Mouse (Mus musculus) kidney, adult 2 months (tissue): ENCODE data around the gene Rps5. TPM values are rescaled to one million over a fixed set of nuclear protein-coding genes. Genes with fewer than 3 reads are reported as not detected.
"Not testable (repeated sequence)": the region's sequence is repeated elsewhere in the genome, so short reads cannot be mapped to it uniquely, and the experiment has no call there.

Experiments
- DNase-seq: peaks from one replicate; pipeline ENCODE4 v3.0.0; 2021
- H3K27ac ChIP-seq: fragments of 200-500 bp; 2 replicates; pipeline ENCODE4 v1.5.1; 2012; ENCODE audit warnings: low read depth, low read length, control low read depth, inconsistent platforms; ENCODE audit not compliant: insufficient read depth
- H3K27me3 ChIP-seq: fragments of 200-500 bp; replicated peaks from 2 replicates; pipeline ENCODE4 v1.6.1; 2012; ENCODE audit warnings: mild to moderate bottlenecking, moderate library complexity, low read length, inconsistent platforms; ENCODE audit not compliant: control insufficient read depth, insufficient read depth
- H3K36me3 ChIP-seq: fragments of 200-500 bp; 2 replicates; pipeline ENCODE4 v1.6.1; 2012; ENCODE audit warnings: mild to moderate bottlenecking, moderate library complexity, low read length, inconsistent platforms; ENCODE audit not compliant: control insufficient read depth, insufficient read depth
- H3K4me1 ChIP-seq: fragments of 200-500 bp; 2 replicates; pipeline ENCODE4 v1.6.1; 2011; ENCODE audit warnings: low read length; ENCODE audit not compliant: control insufficient read depth, insufficient read depth
- H3K4me3 ChIP-seq: fragments of 200-500 bp; 2 replicates; pipeline ENCODE4 v1.5.1; 2011; ENCODE audit warnings: mild to moderate bottlenecking, low read depth, low read length, control low read depth; ENCODE audit not compliant: insufficient read depth
- CTCF ChIP-seq: fragments of 200-500 bp; conservative IDR thresholded peaks from 2 replicates; pipeline ENCODE4 v1.5.1; 2011; ENCODE audit warnings: low read depth, mild to moderate bottlenecking, control low read depth, low read length, moderate library complexity, mixed read lengths; ENCODE audit not compliant: insufficient read depth, insufficient read length
- POLR2A ChIP-seq: fragments of 200-500 bp; IDR thresholded peaks from one replicate; pipeline ENCODE4 v1.6.1; 2011; ENCODE audit warnings: low read depth, low read length, control low read depth
- WGBS: fragments of 180-500 bp; shearing (Covaris S2); methylation state at CpG from one replicate; pipeline ENCODE4 v1.1.7; 2018; 5-methylcytosine and 5-hydroxymethylcytosine counted together
- polyA plus RNA-seq: library from polyadenylated mRNA; depleted of rRNA; stranded (reverse); fragments of >200 nt; gene quantifications from 2 replicates; pipeline ENCODE4 v1.2.3, GENCODE M21; 2012; rRNA removed

Gene Rps5
- 1,384 and 1,441 TPM in 2 replicates for polyA plus RNA-seq

DNA sequence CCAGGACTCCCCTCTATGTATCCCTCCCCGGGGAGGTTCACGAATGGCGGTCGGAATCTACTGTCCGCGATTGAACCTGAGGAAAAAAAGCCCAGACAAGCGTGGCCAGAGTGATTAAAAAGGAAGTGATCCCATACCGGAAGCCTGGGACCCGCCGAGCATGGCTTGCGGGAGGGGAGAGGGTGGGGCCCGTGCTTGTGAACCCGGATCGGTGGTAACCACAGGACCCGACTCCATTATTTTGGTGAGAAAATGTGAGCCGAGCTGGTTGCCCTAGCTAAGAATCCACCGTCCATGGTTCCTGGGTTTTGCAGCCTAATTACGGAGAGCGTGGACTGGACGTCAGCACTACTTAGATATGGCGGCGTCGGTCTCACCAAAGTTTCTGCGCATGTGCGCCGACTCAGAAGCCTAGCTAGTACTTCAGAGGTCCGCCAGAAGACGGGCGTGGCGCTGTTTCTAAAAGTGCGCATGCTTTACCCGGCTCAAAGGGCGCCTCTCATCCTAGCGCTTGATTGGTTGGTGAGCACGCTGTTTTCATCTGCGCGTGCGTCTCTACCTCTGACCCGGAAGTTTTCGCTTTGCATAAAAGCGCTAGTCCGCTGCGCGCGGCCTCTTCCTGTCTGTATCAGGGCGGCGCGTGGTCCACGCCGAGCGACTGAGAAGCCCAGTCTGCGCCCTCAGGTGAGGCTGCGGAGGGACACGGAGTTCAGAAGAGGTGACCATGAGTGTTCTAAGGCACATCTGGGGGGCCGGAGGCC, at the start of gene Rps5:
Gene Rps5 (plus strand): TSS at position 586 of the 761 bp plus-strand sequence.
- DNase-seq = peak; percentile 99
- peaks cover 3% of the 10 kb centered on the region; the same call in 1 of the 2 replicates for H3K36me3 ChIP-seq
- whole genome bisulfite sequencing = under 1% methylated on average over 55 of the region's 55 CpGs

DNA sequence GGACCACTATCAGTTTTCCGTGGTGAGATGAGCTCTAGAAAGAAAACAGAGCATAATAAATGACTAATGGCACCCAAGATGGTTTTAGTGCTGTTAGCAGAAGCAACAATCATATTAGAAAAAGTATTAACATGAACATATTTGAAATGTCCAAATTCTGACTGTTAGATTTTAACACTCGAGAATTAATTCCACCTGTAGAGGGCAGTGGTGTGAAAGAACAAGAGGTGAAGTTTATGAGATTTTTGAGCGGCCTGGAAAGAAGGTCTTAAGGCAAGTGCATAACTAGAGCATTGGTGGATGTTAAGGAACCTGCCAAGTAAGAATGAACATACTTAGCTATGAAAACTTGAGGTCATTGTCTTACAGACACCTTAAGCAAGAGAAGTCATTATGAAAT, 47.8 kb upstream of the Rps5 start:
- peak; percentile 61 for DNase-seq
- no peak overlapping the region for H3K27ac ChIP-seq
- 10% methylated on average over 3 of the region's 3 CpGs for WGBS
- TF ChIP-seq CTCF = no peak
- no peak for TF ChIP-seq POLR2A
- H3K4me1 ChIP-seq = no peaks in the 10 kb centered on the region
- no peaks in the 10 kb centered on the region for H3K27me3 ChIP-seq
- no peak overlapping the region for H3K4me3 ChIP-seq
- H3K36me3 ChIP-seq = no peaks in the 10 kb centered on the region

More for the DNA sequence above, at the start of gene Rps5:
- Histone ChIP-seq H3K4me1 (peaks cover 8% of the 10 kb centered on the region), H3K27me3 (no peaks in the 10 kb centered on the region), H3K27ac (peak within 1 kb of the TSS; percentile 80), H3K4me3 (peak within 1 kb of the TSS; percentile 90)
- TF ChIP-seq POLR2A (peak; percentile 75), CTCF (peak; percentile 77)

DNA sequence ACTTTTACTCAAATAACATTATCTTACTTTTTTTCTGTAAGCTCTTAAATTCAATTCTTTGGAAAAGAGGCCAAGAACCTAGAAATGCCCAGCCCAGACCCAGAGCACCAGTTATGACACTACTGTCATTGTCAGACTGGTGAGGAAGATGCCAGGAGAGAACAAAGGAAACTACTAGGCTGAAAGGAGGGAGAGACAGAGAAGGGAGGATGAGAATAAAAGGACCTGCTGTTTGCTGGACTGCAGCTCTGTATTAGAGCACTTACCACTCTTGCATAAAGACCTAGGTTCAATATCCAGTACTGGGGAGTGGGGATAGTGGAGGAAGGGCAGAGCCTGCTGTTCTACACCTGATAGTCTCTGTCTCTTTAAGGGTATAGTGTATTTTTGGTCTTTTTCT, 42.1 kb upstream of the Rps5 start:
- Histone ChIP-seq H3K27ac (no peak overlapping the region), H3K27me3 (no peaks in the 10 kb centered on the region), H3K4me1 (peaks cover 7% of the 10 kb centered on the region; the same call in 1 of the 2 replicates), H3K36me3 (no peaks in the 10 kb centered on the region), H3K4me3 (no peak overlapping the region)
- TF ChIP-seq POLR2A = no peak
- no peak for TF ChIP-seq CTCF
- DNase-seq = no peak

DNA sequence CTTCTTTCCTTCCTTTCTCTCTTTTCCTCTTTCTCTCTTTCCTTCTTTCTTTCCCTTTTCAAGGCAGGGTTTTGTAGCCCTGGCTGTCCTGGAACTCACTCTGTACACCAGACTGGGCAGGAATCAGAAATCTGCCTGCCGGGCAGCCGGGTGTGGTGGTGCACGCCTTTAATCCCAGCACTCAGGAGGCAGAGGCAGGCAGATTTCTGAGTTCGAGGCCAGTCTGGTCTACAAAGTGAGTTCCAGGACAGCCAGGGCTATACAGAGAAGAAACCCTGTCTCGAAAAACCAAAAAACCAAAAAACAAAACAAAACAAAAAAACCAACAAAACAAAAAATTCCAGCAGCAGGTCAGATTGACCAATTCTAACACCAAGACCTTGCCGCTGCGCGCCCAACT, 41.6 kb upstream of the Rps5 start:
- WGBS = 41% methylated on average over 8 of the region's 8 CpGs
- H3K27ac ChIP-seq = not testable (repeated sequence)

DNA sequence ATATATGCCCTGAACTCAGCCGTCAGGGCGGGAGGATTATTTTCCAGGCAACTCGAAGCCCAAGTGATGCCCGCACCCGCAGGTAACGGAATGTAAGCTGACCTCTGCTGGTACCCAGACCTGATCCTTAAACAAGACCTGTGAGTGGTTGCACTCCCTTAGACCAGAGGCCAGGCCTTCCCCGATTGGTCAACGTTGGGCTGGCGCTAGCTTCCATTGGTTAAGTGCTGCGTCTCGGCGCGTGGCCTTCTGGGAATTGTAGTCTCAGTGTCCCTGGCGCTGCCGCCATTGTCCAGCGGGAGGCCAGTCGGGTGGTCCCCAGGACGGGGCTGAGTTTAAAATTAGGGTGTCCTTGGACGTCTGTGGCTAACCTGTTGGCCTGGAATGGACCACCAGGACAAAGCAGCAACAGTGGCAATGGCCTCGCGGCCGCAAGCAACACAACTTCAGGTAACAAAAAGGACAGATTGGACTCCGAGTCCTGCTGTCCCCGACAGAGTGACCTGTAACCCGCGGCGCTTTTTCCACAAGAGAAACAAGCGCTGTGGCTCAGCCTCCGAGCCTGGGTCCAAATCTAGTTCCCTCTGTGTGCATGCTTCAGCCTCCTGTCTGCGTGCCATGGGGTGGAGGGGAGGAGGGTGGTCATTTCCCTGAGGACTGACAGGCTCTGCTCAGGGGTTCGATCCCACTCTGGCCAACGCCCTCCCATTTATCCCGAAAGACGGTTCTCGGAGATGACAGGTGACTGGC, 41.0 kb upstream of the Rps5 start, which contains the start of gene Zfp128:
Gene Zfp128 (plus strand): TSS at position 267 of the 750 bp plus-strand sequence.
- TF ChIP-seq POLR2A (no peak), CTCF (0 out of 2 replicates have a peak, but pooled peaks have one; percentile 11)
- Histone ChIP-seq H3K4me1 (peaks cover 7% of the 10 kb centered on the region; the same call in 1 of the 2 replicates), H3K27ac (no peak within 1 kb of the TSS), H3K27me3 (no peaks in the 10 kb centered on the region), H3K4me3 (peak within 1 kb of the TSS; percentile 70), H3K36me3 (no peaks in the 10 kb centered on the region)
- peak; percentile 98 for DNase-seq
- WGBS = under 1% methylated on average over 35 of the region's 35 CpGs

More for the DNA sequence above, 41.6 kb upstream of the Rps5 start:
- H3K36me3 ChIP-seq, H3K27me3 ChIP-seq, DNase-seq, H3K4me1 ChIP-seq: not testable (repeated sequence)
- H3K4me3 ChIP-seq = peak overlapping the region; percentile 29; the same call in 1 of the 2 replicates

DNA sequence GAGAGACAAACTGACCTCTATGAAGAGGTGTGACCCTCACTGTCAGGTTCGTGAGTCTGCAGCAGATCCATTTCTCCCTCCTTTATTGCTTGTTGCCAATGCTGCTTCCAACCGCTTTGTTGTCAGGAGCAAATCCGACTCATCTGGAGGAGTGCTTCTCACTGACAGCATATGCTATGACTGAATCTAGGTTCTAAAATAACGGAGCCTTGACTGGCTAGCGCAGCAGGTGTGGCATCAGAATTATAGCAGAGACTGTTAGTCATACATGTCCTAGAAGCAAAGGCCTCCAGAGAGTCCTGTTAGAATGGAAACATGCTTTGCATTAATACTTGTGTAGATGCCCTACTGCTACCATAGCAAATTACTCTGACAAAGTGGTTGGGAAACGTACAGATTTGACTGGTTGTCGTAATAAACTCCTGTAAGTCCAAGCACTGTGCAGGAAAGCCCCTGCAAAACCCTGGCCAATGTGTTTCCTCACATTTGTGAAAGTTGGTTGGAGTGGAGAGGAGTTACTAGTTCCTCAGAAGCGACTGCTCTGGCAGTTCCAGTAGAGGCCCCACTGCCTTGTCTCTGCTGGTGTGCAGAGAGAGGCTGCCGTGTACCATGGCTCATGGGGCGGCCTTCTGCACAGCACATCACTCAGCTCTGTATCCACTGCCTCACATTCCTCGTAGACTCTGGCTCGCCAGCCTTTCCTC, 35.4 kb upstream of the Rps5 start:
- DNase-seq = no peak
- Histone ChIP-seq H3K27ac (no peak overlapping the region), H3K36me3 (no peaks in the 10 kb centered on the region; the same call in 1 of the 2 replicates), H3K4me1 (peaks cover 2% of the 10 kb centered on the region; the same call in 1 of the 2 replicates), H3K4me3 (no peak overlapping the region), H3K27me3 (no peaks in the 10 kb centered on the region)
- TF ChIP-seq POLR2A = no peak
- 92% methylated on average over 12 of the region's 12 CpGs for WGBS

DNA sequence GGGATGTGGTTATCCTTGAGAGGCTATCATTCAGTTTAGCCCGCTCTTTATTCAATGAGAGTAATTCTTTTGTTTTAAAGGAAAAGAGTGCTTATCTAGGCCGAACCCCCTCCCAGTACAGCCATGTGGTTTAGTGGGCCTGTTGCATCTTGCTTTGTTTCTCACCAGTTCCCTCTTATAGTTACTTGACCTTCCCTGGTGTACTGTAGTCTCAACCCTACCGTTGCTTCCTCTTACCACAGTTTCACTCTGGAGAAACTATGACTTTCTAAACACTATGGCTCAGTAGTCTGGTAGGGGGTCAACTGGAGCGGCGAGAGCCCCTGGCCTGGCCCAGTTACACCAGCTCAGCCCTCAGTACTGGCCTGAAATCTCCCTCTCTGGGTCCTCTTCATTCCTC, 34.5 kb upstream of the Rps5 start:
- no peak for TF ChIP-seq POLR2A
- no peak for TF ChIP-seq CTCF
- DNase-seq = no peak
- no peak overlapping the region for H3K4me3 ChIP-seq
- no peaks in the 10 kb centered on the region for H3K27me3 ChIP-seq
- H3K4me1 ChIP-seq = no peaks in the 10 kb centered on the region
- H3K27ac ChIP-seq = no peak overlapping the region
- no peaks in the 10 kb centered on the region; the same call in 1 of the 2 replicates for H3K36me3 ChIP-seq
- WGBS = 96% methylated on average over 5 of the region's 5 CpGs
